Mouse (Mus musculus) liver, embryonic 16.5 days (tissue): ENCODE measurements around the gene Baat. TPM values are rescaled to one million over a fixed set of nuclear protein-coding genes. Genes with fewer than 3 reads are reported as not detected.

Experiments used
- ATAC-seq: fragments of 200-750 bp; cut with Nextera tagmentation; 2 replicates; pipeline ENCODE4 v1.8.0; 2017; ENCODE audit warnings: low read depth, mild to moderate bottlenecking, moderate number of reproducible peaks, moderate library complexity
- H3K27ac ChIP-seq: fragments of 300-500 bp; sonication (generic); 2 replicates; pipeline ENCODE4 v1.5.1; 2014; ENCODE audit warnings: mild to moderate bottlenecking, low read length
- H3K27me3 ChIP-seq: fragments of 300-500 bp; sonication (generic); 2 replicates; pipeline ENCODE4 v1.6.1; 2014; ENCODE audit warnings: low read depth, low read length, mixed read lengths; ENCODE audit not compliant: control insufficient read depth, insufficient read depth
- H3K36me3 ChIP-seq: fragments of 300-500 bp; sonication (generic); 2 replicates; pipeline ENCODE4 v1.6.1; 2014; ENCODE audit warnings: mild to moderate bottlenecking; ENCODE audit not compliant: control insufficient read depth, insufficient read depth
- H3K4me1 ChIP-seq: fragments of 300-500 bp; sonication (generic); 2 replicates; pipeline ENCODE4 v1.6.1; 2014; ENCODE audit warnings: low read depth, low read length, mixed read lengths; ENCODE audit not compliant: control insufficient read depth
- H3K4me2 ChIP-seq: fragments of 300-500 bp; sonication (generic); 2 replicates; pipeline ENCODE4 v1.6.1; 2014; ENCODE audit warnings: low read depth, low read length, mixed read lengths
- H3K4me3 ChIP-seq: fragments of 300-500 bp; sonication (generic); 2 replicates; pipeline ENCODE4 v1.5.1; 2014; ENCODE audit warnings: low read depth, mild to moderate bottlenecking, low read length
- H3K9ac ChIP-seq: fragments of 300-500 bp; sonication (generic); 2 replicates; pipeline ENCODE4 v1.6.1; 2014; ENCODE audit warnings: low read depth, low read length
- H3K9me3 ChIP-seq: fragments of 300-500 bp; sonication (generic); replicated peaks from 2 replicates; pipeline ENCODE4 v1.6.1; 2016; ENCODE audit warnings: low read length; ENCODE audit not compliant: control insufficient read depth
- WGBS: fragments of 180-500 bp; shearing (Covaris S2); extraction: QIAGEN DNeasy Blood & Tissue Kit; methylation state at CpG from one replicate; pipeline ENCODE4 v1.1.7; 2014; ENCODE audit not compliant: insufficient replicate concordance; 5-methylcytosine and 5-hydroxymethylcytosine counted together
- polyA plus RNA-seq: library from polyadenylated mRNA; unstranded; fragments of >200 nt; fragmentation: Nextera tagmentation; extraction: Ambion mirVana; gene quantifications from 2 replicates; pipeline ENCODE4 v1.2.1, GENCODE M21; 2015

Gene Baat
- 2.9 and 3.3 TPM in 2 replicates for polyA plus RNA-seq

GRCm38 (mm10) chr4:49506386-49506785, at the start of gene Baat:
Baat (minus strand) TSS chr4:49506557.
- no peak within 1 kb of the TSS for H3K4me3 ChIP-seq
- no peak within 1 kb of the TSS for H3K4me2 ChIP-seq
- no peaks in the 10 kb centered on the region for H3K9me3 ChIP-seq
- no peaks in the 10 kb centered on the region for H3K36me3 ChIP-seq
- H3K9ac ChIP-seq, result no peak within 1 kb of the TSS
- H3K27ac ChIP-seq, result peak within 1 kb of the TSS; percentile 28; the same call in 1 of the 2 replicates
- 44% methylated on average over 3 of the region's 3 CpGs for WGBS
- H3K4me1 ChIP-seq, result peaks cover 3% of the 10 kb centered on the region; the same call in 1 of the 2 replicates
- ATAC-seq, result no peak
- no peaks in the 10 kb centered on the region for H3K27me3 ChIP-seq

- Histone ChIP-seq H3K27ac (peak overlapping the region; percentile 25; the same call in 1 of the 2 replicates), H3K4me1 (no peaks in the 10 kb centered on the region), H3K9ac (no peak overlapping the region), H3K27me3 (no peaks in the 10 kb centered on the region), H3K4me3 (no peak overlapping the region), H3K36me3 (no peaks in the 10 kb centered on the region), H3K9me3 (no peaks in the 10 kb centered on the region), H3K4me2 (no peak overlapping the region)
- ATAC-seq, result peak; percentile 35; the same call in 1 of the 2 replicates
- 50% methylated on average over 5 of the region's 5 CpGs for WGBS
Measured at GRCm38 (mm10) chr4:49553380-49553779, 47.0 kb upstream of the Baat start.

- Histone ChIP-seq H3K4me3 (peak within 1 kb of the TSS; percentile 46), H3K27ac (peak within 1 kb of the TSS; percentile 69), H3K27me3 (no peaks in the 10 kb centered on the region), H3K9ac (peak within 1 kb of the TSS; percentile 53), H3K9me3 (no peaks in the 10 kb centered on the region), H3K36me3 (no peaks in the 10 kb centered on the region), H3K4me1 (no peaks in the 10 kb centered on the region), H3K4me2 (no peak within 1 kb of the TSS; the same call in 1 of the 2 replicates)
- WGBS, result 22% methylated on average over 3 of the region's 3 CpGs
- ATAC-seq, result peak; percentile 78
Measured at GRCm38 (mm10) chr4:49549383-49549782, 43.0 kb upstream of the Baat start, which contains the start of gene Aldob. Aldob (minus strand) TSS chr4:49549546.

GRCm38 (mm10) chr4:49547544-49548219, 41.3 kb upstream of the Baat start:
- WGBS, result 56% methylated on average over 7 of the region's 7 CpGs
- Histone ChIP-seq H3K27ac (peak overlapping the region; percentile 69), H3K9me3 (no peaks in the 10 kb centered on the region), H3K4me3 (peak overlapping the region; percentile 46), H3K9ac (peak overlapping the region; percentile 53), H3K36me3 (no peaks in the 10 kb centered on the region; the same call in 1 of the 2 replicates), H3K27me3 (no peaks in the 10 kb centered on the region), H3K4me2 (peak overlapping the region; percentile 21), H3K4me1 (no peaks in the 10 kb centered on the region)
- ATAC-seq, result 0 out of 2 replicates have a peak, but pooled peaks have one; percentile 19

GRCm38 (mm10) chr4:49546873-49547543, 40.7 kb upstream of the Baat start:
- Histone ChIP-seq H3K4me2 (peak overlapping the region; percentile 15), H3K27me3 (no peaks in the 10 kb centered on the region), H3K4me3 (peak overlapping the region; percentile 23; the same call in 1 of the 2 replicates), H3K36me3 (no peaks in the 10 kb centered on the region; the same call in 1 of the 2 replicates), H3K9me3 (no peaks in the 10 kb centered on the region), H3K27ac (0 out of 2 replicates have a peak overlapping the region, but pooled peaks have one; percentile 2), H3K9ac (no peak overlapping the region), H3K4me1 (no peaks in the 10 kb centered on the region)
- peak; percentile 73 for ATAC-seq
- WGBS, result 50% methylated on average over 6 of the region's 6 CpGs

- Histone ChIP-seq H3K4me3 (no peak overlapping the region), H3K27ac (no peak overlapping the region), H3K9ac (no peak overlapping the region), H3K4me2 (peak overlapping the region; percentile 15; the same call in 1 of the 2 replicates), H3K36me3 (no peaks in the 10 kb centered on the region; the same call in none of the 2 replicates), H3K27me3 (no peaks in the 10 kb centered on the region), H3K9me3 (no peaks in the 10 kb centered on the region), H3K4me1 (no peaks in the 10 kb centered on the region)
- 63% methylated on average over 2 of the region's 2 CpGs for WGBS
- no peak for ATAC-seq
Measured at GRCm38 (mm10) chr4:49546026-49546425, 39.7 kb upstream of the Baat start.

- Histone ChIP-seq H3K27me3 (no peaks in the 10 kb centered on the region), H3K4me3 (no peak overlapping the region), H3K4me1 (no peaks in the 10 kb centered on the region), H3K9me3 (no peaks in the 10 kb centered on the region), H3K9ac (no peak overlapping the region), H3K27ac (no peak overlapping the region), H3K4me2 (no peak overlapping the region), H3K36me3 (no peaks in the 10 kb centered on the region; the same call in none of the 2 replicates)
- WGBS, result 57% methylated on average over 3 of the region's 3 CpGs
- no peak for ATAC-seq
Measured at GRCm38 (mm10) chr4:49540966-49541365, 34.6 kb upstream of the Baat start.

- no peak overlapping the region for H3K4me2 ChIP-seq
- no peaks in the 10 kb centered on the region for H3K27me3 ChIP-seq
- WGBS, result 60% methylated on average over 6 of the region's 6 CpGs
- no peaks in the 10 kb centered on the region for H3K4me1 ChIP-seq
- H3K36me3 ChIP-seq, result no peaks in the 10 kb centered on the region; the same call in none of the 2 replicates
- no peaks in the 10 kb centered on the region for H3K9me3 ChIP-seq
- H3K27ac ChIP-seq, result no peak overlapping the region
- H3K4me3 ChIP-seq, result no peak overlapping the region
- no peak for ATAC-seq
- H3K9ac ChIP-seq, result no peak overlapping the region
Measured at GRCm38 (mm10) chr4:49539665-49540064, 33.3 kb upstream of the Baat start.
